Mouse (Mus musculus): Measurements from ENCODE around the gene Mafb. TPM values are rescaled to one million over a fixed set of nuclear protein-coding genes. Genes with fewer than 3 reads are reported as not detected.

The Mafb gene
- polyA plus RNA-seq, 1 experiment from 2014 or later = 23.2 TPM

GRCm38 (mm10) chr2:160376236-160376635, 9.4 kb upstream of the Mafb start:
- H3K36me3 ChIP-seq = no peaks in the 10 kb centered on the region
- H3K4me3 ChIP-seq = no peak overlapping the region
- no peaks in the 10 kb centered on the region for H3K9me3 ChIP-seq
- H3K27ac ChIP-seq = no peak overlapping the region
- WGBS = 40% methylated on average over 5 of the region's 5 CpGs
- H3K27me3 ChIP-seq = peaks cover 97% of the 10 kb centered on the region
- H3K4me1 ChIP-seq (replicated peaks) = no peaks in the 10 kb centered on the region; the same call in 1 of the 2 replicates
- no peak for ATAC-seq (ENCODE audit: low FRiP score)
- H3K9ac ChIP-seq = no peak overlapping the region
- no peak overlapping the region for H3K4me2 ChIP-seq

GRCm38 (mm10) chr2:160369653-160370420, 3.0 kb upstream of the Mafb start:
- H3K27ac ChIP-seq = no peak overlapping the region
- H3K4me2 ChIP-seq = peak overlapping the region; percentile 87
- H3K4me3 ChIP-seq = peak overlapping the region; percentile 12; the same call in 1 of the 2 replicates
- H3K9me3 ChIP-seq = no peaks in the 10 kb centered on the region
- H3K36me3 ChIP-seq = no peaks in the 10 kb centered on the region
- H3K27me3 ChIP-seq = peaks cover 85% of the 10 kb centered on the region
- WGBS = 3% methylated on average over 25 of the region's 25 CpGs
- no peak for ATAC-seq (ENCODE audit: low FRiP score)
- H3K9ac ChIP-seq = no peak overlapping the region
- H3K4me1 ChIP-seq (replicated peaks) = peaks cover 45% of the 10 kb centered on the region

DNA sequence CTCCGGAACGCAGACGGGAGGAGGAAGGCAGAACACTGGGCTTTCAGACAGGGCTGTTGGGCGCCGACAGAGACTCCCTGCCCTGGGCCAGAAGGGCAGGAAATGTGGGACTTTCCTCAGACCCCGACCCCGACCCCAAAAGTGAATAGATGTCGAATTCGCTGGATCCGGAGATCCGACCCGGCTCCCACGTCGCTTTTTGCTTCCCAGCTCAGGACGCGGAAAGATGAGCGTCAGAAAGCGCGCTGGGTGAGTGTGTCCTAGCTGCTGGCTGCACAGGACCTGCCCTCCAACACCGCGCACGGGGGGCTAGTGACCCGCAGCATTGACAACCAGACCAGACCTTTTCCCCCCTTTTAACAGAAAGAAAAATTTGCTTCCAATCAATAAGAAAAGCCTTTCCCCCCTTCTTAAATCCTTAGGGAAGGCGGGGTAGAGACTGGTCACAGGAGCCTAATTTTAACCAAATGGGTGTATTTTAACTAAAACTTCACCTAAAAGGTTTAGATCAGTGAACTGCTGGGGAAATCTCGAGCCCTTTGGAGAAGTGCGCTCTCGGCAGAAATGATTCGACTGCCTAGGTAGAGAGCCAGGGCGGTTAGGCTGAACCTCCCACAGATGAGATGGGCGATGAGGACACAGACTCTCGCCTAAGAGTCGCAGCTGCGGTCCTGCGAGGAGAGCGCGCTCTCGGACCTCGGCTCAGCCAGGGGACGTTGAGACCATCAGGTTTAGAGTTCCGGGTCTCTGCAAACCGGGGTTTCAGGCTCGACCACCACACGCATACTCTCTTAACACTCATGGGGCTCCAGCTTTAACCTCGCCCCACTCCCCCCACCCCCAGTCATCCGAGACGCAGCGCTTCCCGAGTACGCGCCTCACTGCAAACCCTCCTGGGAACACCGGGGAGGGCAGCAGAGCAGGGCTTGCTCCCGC, 1.8 kb upstream of the Mafb start:
- H3K9me3 ChIP-seq = no peaks in the 10 kb centered on the region
- ATAC-seq (ENCODE audit: low FRiP score) = no peak
- H3K4me1 ChIP-seq (replicated peaks) = peaks cover 52% of the 10 kb centered on the region
- WGBS = under 1% methylated on average over 52 of the region's 52 CpGs
- H3K27ac ChIP-seq = no peak overlapping the region
- peak overlapping the region; percentile 4; the same call in 1 of the 2 replicates for H3K9ac ChIP-seq
- peak overlapping the region; percentile 87 for H3K4me2 ChIP-seq
- H3K36me3 ChIP-seq = no peaks in the 10 kb centered on the region
- H3K27me3 ChIP-seq = peaks cover 81% of the 10 kb centered on the region
- H3K4me3 ChIP-seq = peak overlapping the region; percentile 62

GRCm38 (mm10) chr2:160367448-160368208, 763 bp upstream of the Mafb start:
- Histone ChIP-seq H3K4me2 (peak overlapping the region; percentile 87), H3K27me3 (peaks cover 79% of the 10 kb centered on the region), H3K27ac (peak overlapping the region; percentile 89), H3K4me1 (replicated peaks) (peaks cover 52% of the 10 kb centered on the region), H3K9ac (peak overlapping the region; percentile 83), H3K9me3 (no peaks in the 10 kb centered on the region), H3K36me3 (no peaks in the 10 kb centered on the region), H3K4me3 (peak overlapping the region; percentile 62)
- ATAC-seq (ENCODE audit: low FRiP score) = peak; percentile 70
- under 1% methylated on average over 45 of the region's 45 CpGs for WGBS

- Histone ChIP-seq H3K9ac (peak overlapping the region; percentile 83), H3K27ac (peak overlapping the region; percentile 89), H3K4me3 (peak overlapping the region; percentile 62), H3K9me3 (no peaks in the 10 kb centered on the region), H3K4me2 (peak overlapping the region; percentile 87), H3K36me3 (no peaks in the 10 kb centered on the region), H3K4me1 (replicated peaks) (peaks cover 56% of the 10 kb centered on the region), H3K27me3 (peaks cover 79% of the 10 kb centered on the region)
- WGBS = 1% methylated on average over 84 of the region's 95 CpGs
- peak; percentile 47; the same call in 1 of the 2 replicates for ATAC-seq (ENCODE audit: low FRiP score)
These were observed 520 bp downstream of the Mafb start for GRCm38 (mm10) chr2:160366111-160366979.

DNA sequence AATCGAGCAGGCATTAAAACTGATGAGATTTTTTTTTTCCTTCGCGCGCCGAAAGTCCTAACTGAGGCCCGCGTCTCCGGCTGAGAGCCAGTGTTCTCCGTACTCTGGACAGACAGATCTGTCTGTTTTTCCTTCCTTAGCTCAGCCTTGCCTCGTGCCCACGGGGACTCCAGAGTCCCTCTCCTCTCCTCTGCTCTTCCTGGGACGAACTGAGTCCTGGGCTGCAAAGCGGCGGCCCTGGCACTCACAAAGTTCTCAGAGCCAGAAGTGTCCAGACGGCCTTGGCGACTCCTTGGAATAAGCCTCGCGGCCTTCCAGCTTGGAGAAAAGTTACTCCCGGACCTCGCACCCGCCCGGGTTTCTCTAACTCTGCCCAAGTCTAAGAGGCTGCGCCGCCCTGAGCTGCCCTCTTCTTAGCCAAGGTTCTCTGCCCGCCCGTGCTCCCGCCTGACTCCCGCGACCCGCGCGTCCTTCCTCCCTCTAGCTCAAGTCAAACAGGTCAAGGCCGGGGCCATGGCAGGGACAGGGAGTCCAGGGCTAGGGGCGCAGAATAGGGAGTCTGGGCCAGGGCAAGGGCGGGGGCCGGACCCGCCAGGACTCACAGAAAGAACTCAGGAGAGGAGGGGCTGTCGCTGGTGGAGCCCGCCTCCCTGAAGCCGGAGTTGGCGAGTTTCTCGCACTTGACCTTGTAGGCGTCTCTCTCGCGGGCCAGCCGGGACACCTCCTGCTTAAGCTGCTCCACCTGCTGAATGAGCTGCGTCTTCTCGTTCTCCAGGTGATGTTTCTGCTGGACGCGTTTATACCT, 1.6 kb downstream of the Mafb start:
- peak overlapping the region; percentile 83 for H3K9ac ChIP-seq
- no peaks in the 10 kb centered on the region for H3K9me3 ChIP-seq
- no peaks in the 10 kb centered on the region for H3K36me3 ChIP-seq
- H3K27ac ChIP-seq = peak overlapping the region; percentile 89
- H3K4me3 ChIP-seq = peak overlapping the region; percentile 62
- H3K27me3 ChIP-seq = peaks cover 79% of the 10 kb centered on the region
- ATAC-seq (ENCODE audit: low FRiP score) = no peak
- H3K4me2 ChIP-seq = peak overlapping the region; percentile 87
- under 1% methylated on average over 50 of the region's 50 CpGs for WGBS
- H3K4me1 ChIP-seq (replicated peaks) = peaks cover 58% of the 10 kb centered on the region

DNA sequence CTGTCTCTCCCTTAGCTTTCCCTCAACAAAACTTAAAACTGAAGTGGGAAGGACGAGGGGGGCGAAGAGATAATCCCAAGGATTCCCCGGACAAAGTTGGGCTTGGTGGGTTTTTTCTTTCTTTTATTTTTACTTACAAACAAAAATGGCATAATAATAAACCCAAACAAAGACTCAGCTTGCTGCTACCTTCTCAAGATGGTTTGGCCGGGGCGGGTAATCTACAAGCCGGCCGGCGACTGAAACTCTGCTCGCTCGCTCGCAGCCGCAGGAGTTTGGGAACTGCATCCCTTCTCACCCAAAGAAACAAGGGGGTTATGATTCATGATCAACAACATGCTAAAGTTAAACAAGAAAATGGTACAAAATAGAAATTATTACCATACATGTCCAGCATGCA, 2.2 kb downstream of the Mafb start:
- Histone ChIP-seq H3K4me2 (peak overlapping the region; percentile 87), H3K4me1 (replicated peaks) (peaks cover 52% of the 10 kb centered on the region), H3K9me3 (no peaks in the 10 kb centered on the region), H3K27me3 (peaks cover 79% of the 10 kb centered on the region), H3K36me3 (no peaks in the 10 kb centered on the region), H3K9ac (peak overlapping the region; percentile 83), H3K4me3 (peak overlapping the region; percentile 62), H3K27ac (no peak overlapping the region)
- 1% methylated on average over 12 of the region's 12 CpGs for WGBS
- ATAC-seq (ENCODE audit: low FRiP score) = no peak

DNA sequence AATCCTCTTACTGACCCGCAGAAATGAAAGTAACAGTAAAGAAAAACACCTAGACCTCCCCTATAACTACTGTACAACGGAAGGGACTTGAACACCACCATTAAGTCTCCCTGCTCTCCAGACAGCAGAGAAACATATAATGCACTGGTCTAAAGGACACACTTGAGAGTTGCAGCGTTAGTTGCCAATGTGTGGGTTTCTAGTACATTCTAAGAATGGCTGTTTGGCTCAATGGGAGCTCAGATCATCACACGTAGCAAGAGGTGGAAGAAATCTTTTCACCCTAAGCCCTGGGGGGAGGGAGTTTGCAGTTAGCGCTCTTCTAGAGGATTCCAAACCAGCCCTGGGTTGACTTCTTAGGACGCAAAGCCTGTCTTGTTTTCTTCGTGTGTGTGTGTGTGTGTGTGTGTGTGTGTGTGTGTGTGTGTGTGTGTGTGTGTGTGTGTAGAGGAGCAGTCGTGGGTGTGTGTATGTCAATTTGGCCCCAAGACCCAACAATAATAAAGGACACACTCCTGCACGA, 2.7 kb downstream of the Mafb start:
- Histone ChIP-seq H3K4me3 (peak overlapping the region; percentile 62), H3K36me3 (no peaks in the 10 kb centered on the region), H3K9ac (0 out of 2 replicates have a peak overlapping the region, but pooled peaks have one; percentile 24), H3K27ac (no peak overlapping the region), H3K4me1 (replicated peaks) (peaks cover 47% of the 10 kb centered on the region), H3K27me3 (peaks cover 79% of the 10 kb centered on the region), H3K9me3 (no peaks in the 10 kb centered on the region), H3K4me2 (peak overlapping the region; percentile 87)
- no peak for ATAC-seq (ENCODE audit: low FRiP score)
- under 1% methylated on average over 8 of the region's 9 CpGs for WGBS

GRCm38 (mm10) chr2:160363201-160363600, 3.7 kb downstream of the Mafb start:
- Histone ChIP-seq H3K9me3 (no peaks in the 10 kb centered on the region), H3K27ac (no peak overlapping the region), H3K36me3 (no peaks in the 10 kb centered on the region), H3K27me3 (peaks cover 79% of the 10 kb centered on the region), H3K4me3 (peak overlapping the region; percentile 21), H3K9ac (peak overlapping the region; percentile 39; the same call in 1 of the 2 replicates), H3K4me1 (replicated peaks) (peaks cover 43% of the 10 kb centered on the region), H3K4me2 (peak overlapping the region; percentile 87)
- WGBS = 10% methylated on average over 4 of the region's 4 CpGs
- ATAC-seq (ENCODE audit: low FRiP score) = no peak

DNA sequence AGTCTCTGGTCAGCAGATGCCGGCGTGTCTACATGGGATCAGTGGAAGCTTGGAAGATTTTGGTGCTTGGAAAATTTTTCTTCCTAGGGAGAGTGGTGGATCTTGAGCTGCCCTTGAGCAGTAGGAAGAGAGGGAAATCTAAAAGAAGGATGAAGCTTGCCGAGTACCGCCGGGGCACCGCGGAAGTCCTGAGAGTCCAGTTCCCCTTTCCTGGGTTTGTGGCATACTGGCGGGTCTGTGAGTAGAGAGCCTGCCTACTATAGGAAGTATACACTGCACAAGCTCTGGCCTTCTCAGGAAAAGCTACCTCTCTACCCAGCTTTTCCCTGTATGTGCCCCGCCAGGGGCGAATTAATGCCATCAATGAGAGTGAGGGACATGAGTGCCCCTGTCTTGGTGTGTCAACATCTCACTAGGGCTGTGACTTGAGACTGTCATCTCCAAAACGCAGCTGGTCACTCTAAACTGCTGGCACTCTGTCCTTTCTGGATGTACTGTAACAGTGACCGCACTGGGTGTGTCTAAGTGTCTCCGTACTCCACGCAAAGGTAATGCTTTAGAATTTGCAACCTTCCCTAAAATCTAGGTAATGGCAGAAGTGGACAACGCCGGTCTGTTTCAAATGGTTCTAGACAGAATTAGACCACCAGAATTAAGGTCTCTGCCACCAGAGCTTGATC, 5.3 kb downstream of the Mafb start:
- no peak overlapping the region for H3K27ac ChIP-seq
- H3K4me3 ChIP-seq = no peak overlapping the region
- peak overlapping the region; percentile 29 for H3K4me2 ChIP-seq
- H3K36me3 ChIP-seq = no peaks in the 10 kb centered on the region
- H3K9ac ChIP-seq = peak overlapping the region; percentile 19; the same call in 1 of the 2 replicates
- peaks cover 92% of the 10 kb centered on the region for H3K27me3 ChIP-seq
- ATAC-seq (ENCODE audit: low FRiP score) = no peak
- H3K4me1 ChIP-seq (replicated peaks) = peaks cover 44% of the 10 kb centered on the region
- 8% methylated on average over 16 of the region's 16 CpGs for WGBS
- no peaks in the 10 kb centered on the region for H3K9me3 ChIP-seq

Data from hindbrain, embryonic 13.5 days (tissue).